Mouse (Mus musculus) kidney, embryonic 14.5 days (tissue): ENCODE results near the gene Cnp. TPM values are rescaled to one million over a fixed set of nuclear protein-coding genes. Genes with fewer than 3 reads are reported as not detected.
"Not testable (repeated sequence)": the region's sequence is repeated elsewhere in the genome, so short reads cannot be mapped to it uniquely, and the experiment has no call there.

Source experiments
- ATAC-seq: fragments of 200-750 bp; cut with Nextera tagmentation; 2 replicates; pipeline ENCODE4 v1.8.0; 2017; ENCODE audit warnings: moderate number of reproducible peaks, mild to moderate bottlenecking, moderate TSS enrichment, moderate library complexity; ENCODE audit not compliant: low FRiP score, low TSS enrichment
- H3K27ac ChIP-seq: fragments of 300-500 bp; sonication (generic); 2 replicates; pipeline ENCODE4 v1.5.1; 2014; ENCODE audit warnings: low read depth, mild to moderate bottlenecking, low read length, moderate library complexity, mixed read lengths
- H3K27me3 ChIP-seq: fragments of 300-500 bp; sonication (generic); 2 replicates; pipeline ENCODE4 v1.6.1; 2014; ENCODE audit warnings: mild to moderate bottlenecking, low read length; ENCODE audit not compliant: control insufficient read depth, insufficient read depth
- H3K36me3 ChIP-seq: fragments of 300-500 bp; sonication (generic); 2 replicates; pipeline ENCODE4 v1.6.1; 2014; ENCODE audit warnings: low read length, mixed read lengths; ENCODE audit not compliant: control insufficient read depth, insufficient read depth
- H3K4me1 ChIP-seq: fragments of 300-500 bp; sonication (generic); 2 replicates; pipeline ENCODE4 v1.6.1; 2014; ENCODE audit warnings: low read length, mixed read lengths; ENCODE audit not compliant: control insufficient read depth, insufficient read depth
- H3K4me2 ChIP-seq: fragments of 300-500 bp; sonication (generic); replicated peaks from 2 replicates; pipeline ENCODE4 v1.6.1; 2014; ENCODE audit warnings: low read depth, mild to moderate bottlenecking, low read length
- H3K4me3 ChIP-seq: fragments of 300-500 bp; sonication (generic); 2 replicates; pipeline ENCODE4 v1.5.1; 2014; ENCODE audit warnings: mild to moderate bottlenecking, low read length
- H3K9ac ChIP-seq: fragments of 300-500 bp; sonication (generic); 2 replicates; pipeline ENCODE4 v1.6.1; 2014; ENCODE audit warnings: low read depth, mild to moderate bottlenecking, low read length, moderate library complexity
- H3K9me3 ChIP-seq: fragments of 300-500 bp; sonication (generic); 2 replicates; pipeline ENCODE4 v1.6.1; 2016; ENCODE audit warnings: low read length; ENCODE audit not compliant: control insufficient read depth
- WGBS: fragments of 180-500 bp; shearing (Covaris S2); extraction: QIAGEN DNeasy Blood & Tissue Kit; methylation state at CpG from one replicate; pipeline ENCODE4 v1.1.7; 2014; 5-methylcytosine and 5-hydroxymethylcytosine counted together
- polyA plus RNA-seq: library from polyadenylated mRNA; unstranded; fragments of >200 nt; fragmentation: Nextera tagmentation; extraction: Ambion mirVana; gene quantifications from 2 replicates; pipeline ENCODE4 v1.2.1, GENCODE M21; 2014

Cnp gene
- polyA plus RNA-seq, 1 experiment from 2014 or later = 25.0 TPM

GRCm38 (mm10) chr11:100576256-100576655 lies 1.6 kb downstream of the Cnp start:
- peaks cover 31% of the 10 kb centered on the region; the same call in 1 of the 2 replicates for H3K36me3 ChIP-seq
- ATAC-seq = no peak
- 73% methylated on average over 21 of the region's 21 CpGs for WGBS
- H3K27me3 ChIP-seq = no peaks in the 10 kb centered on the region
- H3K9ac ChIP-seq = no peak overlapping the region
- no peaks in the 10 kb centered on the region for H3K9me3 ChIP-seq
- H3K27ac ChIP-seq = no peak overlapping the region
- H3K4me2 ChIP-seq = no peak overlapping the region
- no peak overlapping the region for H3K4me3 ChIP-seq
- H3K4me1 ChIP-seq = 0 out of 2 replicates have a peak, but pooled peaks cover under 1% of the 10 kb centered on the region

- Histone ChIP-seq H3K4me3 (no peak overlapping the region), H3K9me3 (no peaks in the 10 kb centered on the region), H3K4me1 (no peaks in the 10 kb centered on the region), H3K36me3 (peaks cover 48% of the 10 kb centered on the region; the same call in 1 of the 2 replicates), H3K9ac (no peak overlapping the region), H3K27ac (no peak overlapping the region), H3K4me2 (no peak overlapping the region), H3K27me3 (no peaks in the 10 kb centered on the region)
- no peak for ATAC-seq
- WGBS = 64% methylated on average over 8 of the region's 8 CpGs
These were observed 3.3 kb downstream of the Cnp start for GRCm38 (mm10) chr11:100577852-100578599.

GRCm38 (mm10) chr11:100579116-100579799 lies 4.6 kb downstream of the Cnp start:
- WGBS = 89% methylated on average over 9 of the region's 9 CpGs
- no peak overlapping the region for H3K27ac ChIP-seq
- H3K4me2 ChIP-seq = no peak overlapping the region
- H3K4me1 ChIP-seq = no peaks in the 10 kb centered on the region
- H3K27me3 ChIP-seq = no peaks in the 10 kb centered on the region
- peaks cover 59% of the 10 kb centered on the region for H3K36me3 ChIP-seq
- H3K4me3 ChIP-seq = no peak overlapping the region
- no peaks in the 10 kb centered on the region for H3K9me3 ChIP-seq
- ATAC-seq = no peak
- H3K9ac ChIP-seq = no peak overlapping the region

- no peaks in the 10 kb centered on the region for H3K9me3 ChIP-seq
- H3K4me2 ChIP-seq = no peak overlapping the region
- H3K4me1 ChIP-seq = no peaks in the 10 kb centered on the region
- no peak overlapping the region for H3K27ac ChIP-seq
- no peaks in the 10 kb centered on the region for H3K27me3 ChIP-seq
- H3K9ac ChIP-seq = no peak overlapping the region
- peaks cover 70% of the 10 kb centered on the region for H3K36me3 ChIP-seq
- 55% methylated on average over 13 of the region's 13 CpGs for WGBS
- no peak; the same call in 1 of the 2 replicates for ATAC-seq
- H3K4me3 ChIP-seq = no peak overlapping the region
These were observed 5.6 kb downstream of the Cnp start for GRCm38 (mm10) chr11:100580275-100580674.

- Histone ChIP-seq H3K9ac (no peak overlapping the region), H3K4me3 (no peak overlapping the region), H3K27ac (no peak overlapping the region), H3K27me3 (no peaks in the 10 kb centered on the region), H3K4me2 (no peak overlapping the region), H3K9me3 (no peaks in the 10 kb centered on the region), H3K36me3 (peaks cover 84% of the 10 kb centered on the region), H3K4me1 (no peaks in the 10 kb centered on the region)
- no peak for ATAC-seq
- WGBS = 75% methylated on average over 4 of the region's 4 CpGs
These were observed 7.1 kb downstream of the Cnp start for GRCm38 (mm10) chr11:100581756-100582155.

- not testable (repeated sequence) for H3K9ac ChIP-seq, H3K27ac ChIP-seq, H3K4me3 ChIP-seq, ATAC-seq, H3K27me3 ChIP-seq, H3K9me3 ChIP-seq, H3K4me2 ChIP-seq, H3K4me1 ChIP-seq
- peaks cover 91% of the 10 kb centered on the region for H3K36me3 ChIP-seq
- 100% methylated on average over 1 of the region's 1 CpGs for WGBS
These were observed 7.7 kb downstream of the Cnp start for GRCm38 (mm10) chr11:100582413-100582812.

- 92% methylated on average over 2 of the region's 2 CpGs for WGBS
- no peak for ATAC-seq
- no peak overlapping the region for H3K4me2 ChIP-seq
- no peaks in the 10 kb centered on the region for H3K27me3 ChIP-seq
- H3K27ac ChIP-seq = no peak overlapping the region
- peaks cover 93% of the 10 kb centered on the region for H3K36me3 ChIP-seq
- H3K4me1 ChIP-seq = no peaks in the 10 kb centered on the region
- H3K9ac ChIP-seq = no peak overlapping the region
- no peak overlapping the region for H3K4me3 ChIP-seq
- H3K9me3 ChIP-seq = no peaks in the 10 kb centered on the region
These were observed 8.1 kb downstream of the Cnp start for GRCm38 (mm10) chr11:100582836-100583235.

GRCm38 (mm10) chr11:100584561-100584961 lies 9.9 kb downstream of the Cnp start:
- H3K36me3 ChIP-seq = peaks cover 96% of the 10 kb centered on the region
- 89% methylated on average over 7 of the region's 7 CpGs for WGBS
- no peak overlapping the region for H3K27ac ChIP-seq
- H3K9me3 ChIP-seq = no peaks in the 10 kb centered on the region
- H3K4me3 ChIP-seq = no peak overlapping the region
- H3K9ac ChIP-seq = no peak overlapping the region
- ATAC-seq = no peak
- no peaks in the 10 kb centered on the region for H3K4me1 ChIP-seq
- no peak overlapping the region for H3K4me2 ChIP-seq
- no peaks in the 10 kb centered on the region for H3K27me3 ChIP-seq

GRCm38 (mm10) chr11:100585148-100585547 lies 10.4 kb downstream of the Cnp start:
- 95% methylated on average over 3 of the region's 3 CpGs for WGBS
- no peaks in the 10 kb centered on the region for H3K9me3 ChIP-seq
- no peak overlapping the region for H3K27ac ChIP-seq
- H3K4me3 ChIP-seq = no peak overlapping the region
- no peak overlapping the region for H3K9ac ChIP-seq
- H3K4me1 ChIP-seq = no peaks in the 10 kb centered on the region
- no peaks in the 10 kb centered on the region for H3K27me3 ChIP-seq
- peaks cover 98% of the 10 kb centered on the region for H3K36me3 ChIP-seq
- no peak for ATAC-seq
- no peak overlapping the region for H3K4me2 ChIP-seq
